Mouse (Mus musculus): ENCODE data around the gene Olfr690.

- TF ChIP-seq POLR2A (IDR thresholded peaks at IDR 0.05; ENCODE audit: borderline replicate concordance, control insufficient read depth, low read depth, low read length), result no peak
- TF ChIP-seq CTCF (IDR thresholded peaks at IDR 0.05; ENCODE audit: control insufficient read depth, insufficient read depth, low read length), result no peak
These were observed 34.0 kb upstream of the Olfr690 start, which contains the start of gene Olfr692 for GRCm38 (mm10) chr7:105367930-105368329.
